ENCODE assay signal across 28 mouse cellular contexts in the genomic region with DNA sequence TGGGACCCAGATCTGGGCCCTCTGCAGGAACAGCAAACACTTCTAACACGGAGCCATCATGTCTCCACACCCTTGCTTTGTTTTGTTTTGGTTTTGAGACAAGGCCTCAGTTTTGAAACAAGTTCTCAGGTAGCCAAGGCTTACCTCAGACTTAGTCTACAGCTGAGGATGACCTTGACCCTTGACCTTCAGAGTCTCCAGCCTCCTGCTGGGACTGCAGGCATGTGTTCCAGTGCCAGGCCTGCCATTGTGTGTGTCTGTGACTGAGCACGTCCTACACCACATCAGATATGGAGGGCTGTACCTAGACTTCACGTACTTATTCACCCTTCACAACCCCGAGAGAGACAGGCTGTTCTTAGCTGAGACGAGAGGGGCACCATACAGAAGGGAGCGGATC. TPM values are rescaled to one million over a fixed set of nuclear protein-coding genes. Genes with fewer than 3 reads are reported as not detected.
DNase-seq lines count a peak whose midpoint lies in the region; ATAC-seq and TF ChIP-seq lines count a peak whose summit lies in the region.
"Had no signal": no experiment of that assay in that cellular context is flagged by ENCODE, and none has a peak within 500 bp of the region (broad histone marks: within the 10 kb centered on the region; RNA-seq: fewer than 3 reads in every experiment).

No protein-coding gene starts in this region.

- H3K4me1 ChIP-seq in E14TG2a.4 (replicated peaks; ENCODE audit: low read depth, low read length), result peaks cover 91% of the 10 kb centered on the region
- peaks cover 38% of the 10 kb centered on the region for H3K4me1 ChIP-seq in liver, embryonic 16.5 days (ENCODE audit: control insufficient read depth, low read depth, low read length)

- peak overlapping the region; percentile 7; the same call in 1 of the 2 replicates for H3K9ac ChIP-seq in liver, embryonic 16.5 days (ENCODE audit: low read depth, low read length)
- H3K9ac ChIP-seq: forebrain, embryonic 13.5 days; limb, embryonic 12.5 days; midbrain, embryonic 12.5 days had no signal

- no peaks in the 10 kb centered on the region for H3K9me3 ChIP-seq in E14TG2a.4 (ENCODE audit: low read length)
- H3K9me3 ChIP-seq in liver, embryonic 16.5 days (replicated peaks; ENCODE audit: control insufficient read depth, low read length), result no peaks in the 10 kb centered on the region
- H3K9me3 ChIP-seq: embryonic facial prominence, embryonic 13.5 days; forebrain, embryonic 13.5 days; limb, embryonic 12.5 days; midbrain, embryonic 12.5 days had no signal

- no peaks in the 10 kb centered on the region for H3K27me3 ChIP-seq in E14TG2a.4 (ENCODE audit: insufficient read depth, low read length)
- H3K27me3 ChIP-seq in liver, embryonic 16.5 days (ENCODE audit: control insufficient read depth, insufficient read depth, low read depth, low read length), result peaks cover 2% of the 10 kb centered on the region; the same call in 1 of the 2 replicates
- H3K27me3 ChIP-seq: CH12.LX; embryonic facial prominence, embryonic 13.5 days; forebrain, embryonic 13.5 days; limb, embryonic 12.5 days; midbrain, embryonic 12.5 days had no signal

- H3K27ac ChIP-seq in layer of hippocampus, adult 2 months, result peak overlapping the region; percentile 68
- peak overlapping the region; percentile 0; the same call in 1 of the 2 replicates for H3K27ac ChIP-seq in liver, embryonic 16.5 days (ENCODE audit: low read length)
- H3K27ac ChIP-seq: embryonic facial prominence, embryonic 13.5 days; forebrain, embryonic 13.5 days; kidney, postnatal 0 days; limb, embryonic 12.5 days; midbrain, embryonic 12.5 days had no signal

- no peak overlapping the region for H3K4me3 ChIP-seq in layer of hippocampus, adult 2 months
- peak overlapping the region; percentile 60; the same call in 1 of the 2 replicates for H3K4me3 ChIP-seq in E14TG2a.4 (replicated peaks; ENCODE audit: low read length)
- no peak overlapping the region for H3K4me3 ChIP-seq in liver, embryonic 16.5 days (ENCODE audit: low read depth, low read length)
- H3K4me3 ChIP-seq: embryonic facial prominence, embryonic 13.5 days; erythroblast, embryonic 14.5 days; forebrain, embryonic 13.5 days; gastrocnemius, adult 2 months; limb, embryonic 12.5 days; midbrain, embryonic 12.5 days had no signal

- no peaks in the 10 kb centered on the region for H3K36me3 ChIP-seq in E14TG2a.4 (ENCODE audit: insufficient read depth, low read length)
- no peaks in the 10 kb centered on the region for H3K36me3 ChIP-seq in liver, embryonic 16.5 days (ENCODE audit: control insufficient read depth, insufficient read depth)
- H3K36me3 ChIP-seq: embryonic facial prominence, embryonic 13.5 days; limb, embryonic 12.5 days; midbrain, embryonic 12.5 days had no signal

- 76% methylated on average over 6 of the region's 6 CpGs for WGBS in liver, embryonic 16.5 days (ENCODE audit: insufficient replicate concordance)

- TF ChIP-seq CTCF in layer of hippocampus, adult 2 months (conservative IDR thresholded peaks at IDR 0.05), result no peak
- no peak for TF ChIP-seq CTCF in E14TG2a.4 (conservative IDR thresholded peaks at IDR 0.05; ENCODE audit: low read length)

- H3K4me2 ChIP-seq in liver, embryonic 16.5 days (ENCODE audit: low read depth, low read length), result no peak overlapping the region
- H3K4me2 ChIP-seq: embryonic facial prominence, embryonic 13.5 days; forebrain, embryonic 13.5 days; heart, embryonic 11.5 days; limb, embryonic 12.5 days; midbrain, embryonic 12.5 days had no signal

- no peak for DNase-seq in layer of hippocampus, adult 2 months (ENCODE audit: low spot score in 2 of 2)
- DNase-seq in layer of hippocampus, postnatal 14 days (ENCODE audit: low spot score in 2 of 2), result no peak
- DNase-seq in ES-CJ7 (ENCODE audit: low read depth, low spot score), result peak; percentile 76
- DNase-seq in gastrocnemius, postnatal 25 days, result no peak
- no peak for DNase-seq in neural tube, embryonic 10.5 days (ENCODE audit: extremely low spot score, low spot score)
- DNase-seq: adrenal gland, adult 2 months; B cell, adult 2 months; cerebellum, adult 11-12 months; cerebellum, postnatal 14 days; gastrocnemius, adult 2 months; kidney, adult 11 months; lung, adult 18-20 months; lung, postnatal 10 days; right cerebral cortex, postnatal 14 days had no signal

- no peak for ATAC-seq in liver, embryonic 16.5 days (ENCODE audit: low read depth)
- ATAC-seq: forebrain, embryonic 13.5 days had no signal

RNA-seq across cellular contexts. Expression of a gene that starts 46.2 kb away (rescaled TPM):
- total RNA-seq in layer of hippocampus, adult 2 months (2021), result under 1 TPM; 0.51 to 0.79 TPM
- 1 to 10 TPM in 1 of 2 experiments, under 1 TPM in 1; 0.95 to 1.2 TPM for total RNA-seq in layer of hippocampus, postnatal 14 days (2021)
- polyA plus RNA-seq in liver, embryonic 16.5 days (2015; fragmentation: Nextera tagmentation; extraction: Ambion mirVana), result not detected in 2 replicates
- total RNA-seq in gastrocnemius, postnatal 25 days (2021), result under 1 TPM; 0.38 to 0.88 TPM
- total RNA-seq: adrenal gland, postnatal 4 days; neutrophil, adult 5-6 weeks had no signal
- polyA plus RNA-seq: adrenal gland, adult 2 months; embryonic facial prominence, embryonic 13.5 days; erythroblast, embryonic 14.5 days; forebrain, embryonic 13.5 days; heart, embryonic 11.5 days; heart, postnatal 0 days; hindbrain, embryonic 11.5 days; kidney, postnatal 0 days; limb, embryonic 12.5 days; midbrain, embryonic 12.5 days had no signal
